Mouse (Mus musculus): ENCODE data around the gene Slc10a7.
"Not testable (repeated sequence)": the region's sequence is repeated elsewhere in the genome, so short reads cannot be mapped to it uniquely, and the experiment has no call there.

Slc10a7 gene

GRCm38 (mm10) chr8:78545153-78545817 is 36.1 kb downstream of the Slc10a7 start:
- DNase-seq (ENCODE audit: low read depth), result not testable (repeated sequence)

DNA sequence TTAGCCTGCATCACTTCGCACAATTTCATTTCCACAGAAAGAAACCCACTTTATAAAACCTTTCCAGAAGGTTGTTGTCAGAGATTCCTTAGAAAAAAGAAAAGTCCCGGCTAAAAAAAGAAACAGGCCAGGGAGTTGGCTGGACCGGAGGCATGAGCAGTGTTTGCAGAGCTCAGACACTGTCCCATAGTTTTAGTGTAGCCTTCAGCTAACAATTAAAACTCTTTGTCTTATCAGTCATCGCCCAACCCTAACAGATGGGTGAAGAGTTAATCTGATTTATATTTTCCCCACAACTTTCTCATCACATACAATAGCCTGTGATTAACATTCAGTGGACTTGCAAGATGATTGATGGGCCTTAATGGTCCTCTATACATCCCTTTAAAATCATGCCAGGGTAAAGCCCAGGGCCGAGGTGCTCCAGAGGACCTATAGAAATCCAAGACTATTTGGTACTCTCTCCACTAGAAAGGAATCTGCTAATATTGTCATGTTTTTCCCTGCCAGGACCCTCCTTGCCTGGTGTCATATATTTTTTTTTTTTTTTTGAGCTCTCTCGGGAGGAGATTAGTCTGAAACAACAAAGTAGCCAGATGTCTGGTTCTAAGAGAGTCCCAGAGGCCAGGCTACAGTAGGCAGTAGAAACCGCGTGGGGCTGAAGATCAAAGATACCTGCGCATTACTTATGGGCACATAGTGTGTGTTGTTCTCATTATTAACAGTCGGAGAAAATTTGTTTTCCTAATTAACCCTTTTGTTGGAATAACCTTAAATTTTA is 41.0 kb downstream of the Slc10a7 start:
- no peak for DNase-seq (ENCODE audit: low read depth)

DNA sequence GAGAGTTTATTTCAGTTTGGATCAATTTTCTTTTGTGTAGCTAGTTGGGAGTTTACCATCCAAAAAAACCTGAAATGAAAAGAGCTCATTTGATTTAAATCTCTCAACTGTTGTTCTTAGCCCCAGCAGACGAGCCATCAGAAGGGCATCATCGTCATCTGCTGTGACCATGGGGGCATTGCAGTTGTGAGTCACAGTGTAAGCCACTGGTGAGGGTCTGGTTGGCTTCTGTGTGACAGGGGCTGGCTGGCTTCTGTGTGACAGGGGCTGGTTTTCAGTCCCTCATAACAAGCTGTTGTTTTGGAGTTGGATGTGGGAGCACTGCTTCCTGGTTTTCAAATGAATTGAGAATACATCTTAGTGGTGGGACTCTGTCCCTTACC is 41.6 kb downstream of the Slc10a7 start:
- DNase-seq (ENCODE audit: low read depth), result no peak

GRCm38 (mm10) chr8:78555817-78556216 is 46.7 kb downstream of the Slc10a7 start:
- no peak for DNase-seq (ENCODE audit: low read depth)

DNA sequence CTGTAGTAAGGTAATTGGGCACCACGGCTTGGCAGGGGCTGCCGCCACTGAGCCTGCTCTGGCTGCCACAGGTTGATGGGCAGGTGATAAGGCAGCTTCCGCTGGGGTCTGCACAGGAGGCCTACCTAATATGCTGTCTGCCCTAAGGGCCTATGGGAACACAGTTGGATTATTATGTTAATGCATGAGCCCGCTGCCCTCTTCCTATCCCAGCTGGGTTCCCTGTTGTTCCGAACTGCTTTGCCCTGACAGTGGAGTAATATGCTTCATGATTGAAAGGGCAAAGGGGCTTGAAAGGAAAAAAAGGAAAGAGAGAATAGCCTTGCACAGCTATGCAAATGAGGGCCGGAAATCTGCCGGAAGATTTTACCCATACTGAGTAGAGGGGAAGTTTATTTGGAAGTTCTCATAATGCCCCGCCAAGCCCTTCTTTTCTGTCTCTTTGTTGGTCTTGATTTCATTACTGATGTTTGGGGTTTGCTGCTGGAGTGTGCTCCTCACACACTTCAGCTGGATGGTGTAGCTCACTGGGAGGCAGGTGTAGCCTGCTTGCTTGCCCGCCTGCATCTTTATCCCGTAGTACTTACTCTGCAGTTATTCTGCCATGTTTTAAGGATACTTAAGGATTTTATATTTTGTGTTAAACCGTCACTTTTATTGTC is 47.8 kb downstream of the Slc10a7 start:
- no peak for DNase-seq (ENCODE audit: low read depth)

- DNase-seq (ENCODE audit: low read depth), result no peak
Measured at GRCm38 (mm10) chr8:78561620-78562019, 52.5 kb downstream of the Slc10a7 start.

DNA sequence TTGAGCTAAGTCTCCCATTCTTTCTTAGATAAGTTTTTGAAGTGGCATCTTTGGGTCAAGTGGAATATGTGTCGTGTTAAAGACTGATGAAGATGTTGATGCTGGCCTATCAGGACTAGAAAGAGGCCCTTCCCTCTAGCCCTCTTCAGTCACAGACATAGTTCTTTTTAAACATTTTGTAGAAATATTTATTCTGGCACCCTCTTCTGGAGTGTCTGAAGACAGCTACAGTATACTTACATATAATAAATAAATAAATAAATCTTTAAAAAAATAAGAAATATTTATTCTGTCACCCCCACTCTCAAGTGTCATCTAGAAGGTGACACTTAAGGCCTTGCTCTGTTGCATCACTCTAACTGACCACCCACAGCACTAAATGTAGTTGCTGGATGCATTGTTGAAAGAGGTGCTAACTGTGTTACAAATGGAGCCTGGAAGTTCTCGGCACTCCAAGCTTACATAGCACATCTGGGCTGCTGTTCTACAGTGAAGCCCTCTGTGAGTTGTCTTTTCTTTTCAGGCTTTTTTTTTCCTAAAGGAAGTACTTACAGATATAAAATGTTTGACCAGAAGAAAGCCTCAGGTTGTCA is 54.4 kb downstream of the Slc10a7 start:
- DNase-seq (ENCODE audit: low read depth), result no peak

DNA sequence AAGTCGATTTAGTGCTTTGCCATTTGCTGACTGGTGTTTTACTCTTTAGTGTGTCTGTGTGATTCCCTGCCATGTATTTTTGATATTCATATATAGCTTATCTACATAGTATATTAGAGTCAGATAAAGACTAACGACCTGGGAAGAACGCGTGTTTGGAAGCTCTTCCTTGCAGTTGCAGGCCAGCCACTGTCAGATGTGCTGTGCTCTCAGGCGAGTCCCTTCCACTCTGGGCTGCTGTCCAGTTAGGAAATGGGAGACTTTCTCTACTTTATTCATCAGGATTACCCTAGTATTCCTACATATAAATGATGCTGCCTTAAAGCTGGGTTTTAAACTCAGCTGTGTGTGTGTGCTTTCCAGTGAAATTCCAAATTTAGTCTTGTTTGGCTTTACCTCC is 55.1 kb downstream of the Slc10a7 start:
- DNase-seq (ENCODE audit: low read depth), result no peak

DNA sequence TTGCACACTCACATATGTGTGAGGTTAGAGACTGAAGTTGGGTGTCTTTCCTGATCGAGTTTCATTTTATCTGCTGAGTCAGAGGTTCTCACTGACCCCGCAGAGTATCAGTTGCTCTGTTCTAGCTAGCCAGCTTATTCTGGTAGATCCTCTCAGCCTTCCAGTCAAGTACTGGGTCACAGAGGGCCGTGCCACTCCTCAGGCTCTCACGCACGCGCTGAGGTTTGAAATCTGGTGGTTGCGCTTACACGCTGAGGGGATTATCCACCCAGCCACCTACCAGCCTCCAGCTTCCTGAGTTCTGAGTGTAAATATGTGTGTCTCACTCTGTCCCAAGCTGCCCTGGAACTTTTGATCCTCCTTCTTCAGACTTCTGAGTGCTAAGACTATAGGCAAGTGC is 59.0 kb downstream of the Slc10a7 start:
- DNase-seq (ENCODE audit: low read depth), result no peak

DNA sequence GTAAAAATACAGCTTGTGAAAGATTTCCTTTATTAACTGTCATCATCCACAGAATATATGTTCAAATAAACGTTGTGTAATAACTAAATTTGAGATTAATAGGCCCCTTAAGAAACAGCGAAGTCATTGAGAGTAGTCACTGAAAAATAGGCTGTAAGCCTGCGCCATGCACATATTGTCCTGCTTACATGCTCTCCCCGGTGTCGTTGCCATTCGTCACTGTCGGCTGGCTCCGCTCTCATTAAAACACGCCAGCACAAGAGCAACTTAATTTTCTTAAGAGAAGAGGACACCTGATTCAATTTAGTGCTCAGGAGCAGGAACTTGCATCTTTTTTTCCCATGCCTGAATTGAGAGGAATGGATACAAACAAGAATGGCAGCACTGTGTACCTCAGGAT is 62.4 kb downstream of the Slc10a7 start:
- no peak for DNase-seq (ENCODE audit: low read depth)

DNA sequence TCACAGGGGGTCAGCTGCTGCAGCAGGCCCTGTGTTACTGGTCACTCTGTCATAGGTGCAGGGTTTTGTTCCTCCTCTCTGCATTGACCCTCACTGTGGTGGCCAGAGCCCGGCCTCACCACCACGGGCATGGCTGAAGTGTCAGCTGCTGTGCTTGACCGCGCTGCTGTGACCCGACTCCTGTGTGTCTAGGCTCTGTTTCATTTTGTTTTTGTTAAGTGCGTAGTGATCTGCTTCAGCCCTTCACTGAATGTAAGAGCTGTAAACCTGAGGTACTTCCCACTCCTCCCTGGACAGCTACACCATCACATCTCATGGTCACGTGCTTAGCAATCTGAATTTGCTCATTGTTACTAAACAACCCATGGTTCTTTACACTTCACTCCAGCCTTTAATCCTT is 65.1 kb downstream of the Slc10a7 start:
- no peak for DNase-seq (ENCODE audit: low read depth)

DNA sequence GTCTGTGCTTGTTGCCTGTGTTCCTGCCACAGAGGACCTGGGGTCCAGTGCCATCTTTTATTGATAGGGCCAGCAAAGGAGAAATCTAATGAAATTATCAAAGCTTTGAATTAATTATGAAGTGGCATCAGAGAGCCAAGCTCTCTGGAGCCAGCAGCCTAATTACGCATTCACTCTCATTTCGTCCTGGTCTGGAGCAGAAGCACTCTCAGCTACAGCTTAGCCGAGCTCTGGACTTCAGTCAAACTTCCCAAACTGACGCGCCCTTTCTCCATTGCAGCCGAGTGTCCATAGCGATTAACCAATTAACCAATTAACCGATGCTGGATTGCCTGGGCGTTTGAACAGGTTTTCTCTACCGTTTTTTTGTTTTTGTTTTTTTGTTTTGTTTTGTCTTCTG is 68.4 kb downstream of the Slc10a7 start:
- DNase-seq (ENCODE audit: low read depth), result no peak

GRCm38 (mm10) chr8:78578036-78578435 is 68.9 kb downstream of the Slc10a7 start:
- no peak for DNase-seq (ENCODE audit: low read depth)

GRCm38 (mm10) chr8:78584011-78584776 is 75.0 kb downstream of the Slc10a7 start:
- no peak for DNase-seq (ENCODE audit: low read depth)

- DNase-seq (ENCODE audit: low read depth), result no peak
Measured at GRCm38 (mm10) chr8:78584863-78585262, 75.7 kb downstream of the Slc10a7 start.

GRCm38 (mm10) chr8:78595481-78595908 is 86.3 kb downstream of the Slc10a7 start:
- no peak for DNase-seq (ENCODE audit: low read depth)

- no peak for DNase-seq (ENCODE audit: low read depth)
Measured at GRCm38 (mm10) chr8:78598237-78598636, 89.1 kb downstream of the Slc10a7 start.

- no peak for DNase-seq (ENCODE audit: low read depth)
Measured at GRCm38 (mm10) chr8:78603084-78603483, 93.9 kb downstream of the Slc10a7 start.

GRCm38 (mm10) chr8:78604426-78604825 is 95.3 kb downstream of the Slc10a7 start:
- no peak for DNase-seq (ENCODE audit: low read depth)

DNA sequence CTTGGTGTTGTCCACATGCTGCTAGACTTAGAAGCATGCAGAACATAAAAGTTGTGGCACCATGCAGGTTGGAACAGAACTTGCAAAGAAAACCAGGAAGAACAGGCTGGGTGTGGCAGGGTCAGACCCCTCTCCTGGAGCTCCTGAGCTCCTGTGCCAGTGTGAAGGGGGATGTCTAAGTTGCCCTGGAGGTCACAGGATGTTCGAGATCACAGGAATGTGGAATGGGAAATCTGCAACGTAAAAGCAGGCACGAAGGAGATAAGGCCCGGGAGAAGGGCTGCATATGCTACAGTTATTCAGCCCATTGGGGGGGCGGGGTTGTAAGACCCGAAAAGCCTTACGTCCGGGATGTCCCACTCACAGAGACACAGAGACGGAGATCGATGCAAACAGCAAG is 100.2 kb downstream of the Slc10a7 start:
- no peak for DNase-seq (ENCODE audit: low read depth)

- DNase-seq (ENCODE audit: low read depth), result no peak
Measured at GRCm38 (mm10) chr8:78611019-78611418, 101.9 kb downstream of the Slc10a7 start.

- DNase-seq (ENCODE audit: low read depth), result no peak
Measured at GRCm38 (mm10) chr8:78622362-78622761, 113.2 kb downstream of the Slc10a7 start.
